Mouse (Mus musculus) G1E (cell line): ENCODE results near the gene Cox10. TPM values are rescaled to one million over a fixed set of nuclear protein-coding genes. Genes with fewer than 3 reads are reported as not detected.

Source experiments
- ATAC-seq: 2 replicates; pipeline ENCODE4 v1.8.0; 2016; ENCODE audit warnings: mild to moderate bottlenecking; ENCODE audit not compliant: insufficient number of reproducible peaks, poor library complexity, low FRiP score, severe bottlenecking; ENCODE audit errors: extremely low read depth
- DNase-seq: peaks from one replicate; pipeline ENCODE4 v3.0.0; 2012; ENCODE audit warnings: low spot score
- H3K27me3 ChIP-seq: 2 replicates; pipeline ENCODE4 v1.6.1; 2012; ENCODE audit warnings: mild to moderate bottlenecking, low read length, inconsistent platforms; ENCODE audit not compliant: insufficient read depth
- H3K36me3 ChIP-seq: replicated peaks from 2 replicates; pipeline ENCODE3; 2012; ENCODE audit warnings: mild to moderate bottlenecking, inconsistent platforms
- H3K4me1 ChIP-seq: 2 replicates; pipeline ENCODE4 v1.6.1; 2012; ENCODE audit warnings: low read depth, low read length, inconsistent platforms, mixed read lengths; ENCODE audit not compliant: insufficient read depth
- H3K4me3 ChIP-seq: 2 replicates; pipeline ENCODE4 v1.5.1; 2012; ENCODE audit warnings: low read depth, mild to moderate bottlenecking, inconsistent platforms, low read length, moderate library complexity, mixed read lengths
- H3K9me3 ChIP-seq: replicated peaks from 2 replicates; pipeline ENCODE4 v1.6.1; 2012; ENCODE audit warnings: inconsistent platforms
- CTCF ChIP-seq: IDR thresholded peaks from 2 replicates; pipeline ENCODE4 v1.5.1; 2012; ENCODE audit warnings: low read depth, low read length, inconsistent platforms, mixed read lengths
- GATA1 ChIP-seq: IDR thresholded peaks from 2 replicates; pipeline ENCODE4 v1.6.1; 2012; ENCODE audit warnings: borderline replicate concordance, low read length, inconsistent platforms, mixed read lengths
- GATA2 ChIP-seq: IDR thresholded peaks from 2 replicates; pipeline ENCODE4 v1.6.1; 2012; ENCODE audit warnings: low read depth, low read length, inconsistent platforms, borderline replicate concordance
- POLR2AphosphoS5 ChIP-seq: IDR thresholded peaks from 2 replicates; pipeline ENCODE4 v1.6.1; 2012; ENCODE audit warnings: low read depth, low read length, inconsistent platforms; ENCODE audit not compliant: insufficient replicate concordance
- TAL1 ChIP-seq: conservative IDR thresholded peaks from 2 replicates; pipeline ENCODE4 v1.6.1; 2012; ENCODE audit warnings: low read depth, low read length, inconsistent platforms, mixed read lengths
- polyA plus RNA-seq: library from polyadenylated mRNA; stranded (reverse); fragments of >175 nt; gene quantifications from 2 replicates; pipeline ENCODE4 v1.2.3, GENCODE M21; 2012
- total RNA-seq, 2 experiments: library from RNA; stranded (forward) in 1 of 2; stranded (reverse) in 1 of 2; fragments of 200-1000 nt in 1 of 2; fragments of >200 nt in 1 of 2; fragmentation: Nextera tagmentation in 1 of 2; gene quantifications; 2 replicates each; pipeline ENCODE4 v1.2.3; 2014 to 2017

Cox10 gene
- total and polyA plus RNA-seq, 3 experiments: 19.4 to 53.9 (median 21.1) TPM

GRCm38 (mm10) chr11:64024575-64024974 lies 54.7 kb downstream of the Cox10 start:
- Histone ChIP-seq H3K9me3 (no peaks in the 10 kb centered on the region), H3K4me1 (peaks cover 32% of the 10 kb centered on the region), H3K4me3 (no peak overlapping the region), H3K36me3 (peaks cover 64% of the 10 kb centered on the region), H3K27me3 (no peaks in the 10 kb centered on the region)
- no peak for ATAC-seq
- DNase-seq: no peak
- TF ChIP-seq GATA2 (no peak), TAL1 (no peak), GATA1 (no peak), CTCF (no peak), POLR2AphosphoS5 (no peak)

GRCm38 (mm10) chr11:64023380-64023981 lies 55.8 kb downstream of the Cox10 start:
- ATAC-seq (no peak), DNase-seq (no peak)
- Histone ChIP-seq H3K4me3 (no peak overlapping the region), H3K4me1 (peaks cover 39% of the 10 kb centered on the region), H3K36me3 (peaks cover 57% of the 10 kb centered on the region), H3K27me3 (no peaks in the 10 kb centered on the region), H3K9me3 (no peaks in the 10 kb centered on the region)
- TF ChIP-seq CTCF (no peak), TAL1 (no peak), GATA2 (no peak), POLR2AphosphoS5 (no peak), GATA1 (no peak)

- ATAC-seq (no peak), DNase-seq (no peak)
These were observed 56.7 kb downstream of the Cox10 start for GRCm38 (mm10) chr11:64022403-64023047.

GRCm38 (mm10) chr11:64019235-64019634 lies 60.0 kb downstream of the Cox10 start:
- DNase-seq (peak; percentile 21), ATAC-seq (peak; percentile 72)
- peak; percentile 70 for TF ChIP-seq TAL1
- TF ChIP-seq POLR2AphosphoS5: no peak

More at GRCm38 (mm10) chr11:64022403-64023047, 56.7 kb downstream of the Cox10 start:
- Histone ChIP-seq H3K27me3 (no peaks in the 10 kb centered on the region), H3K36me3 (peaks cover 52% of the 10 kb centered on the region), H3K9me3 (no peaks in the 10 kb centered on the region), H3K4me3 (no peak overlapping the region), H3K4me1 (peaks cover 40% of the 10 kb centered on the region)
- no peak for TF ChIP-seq GATA2
- no peak for TF ChIP-seq GATA1

GRCm38 (mm10) chr11:64018165-64018564 lies 61.1 kb downstream of the Cox10 start:
- ATAC-seq (no peak), DNase-seq (no peak)
- peaks cover 38% of the 10 kb centered on the region for H3K36me3 ChIP-seq
- H3K4me3 ChIP-seq: no peak overlapping the region
- no peaks in the 10 kb centered on the region for H3K9me3 ChIP-seq
- H3K27me3 ChIP-seq: no peaks in the 10 kb centered on the region
- TF ChIP-seq TAL1: no peak
- TF ChIP-seq GATA2: no peak
- TF ChIP-seq GATA1: no peak
- H3K4me1 ChIP-seq: peaks cover 57% of the 10 kb centered on the region

More at GRCm38 (mm10) chr11:64019235-64019634, 60.0 kb downstream of the Cox10 start:
- Histone ChIP-seq H3K9me3 (no peaks in the 10 kb centered on the region), H3K4me3 (no peak overlapping the region; the same call in 1 of the 2 replicates), H3K27me3 (no peaks in the 10 kb centered on the region), H3K36me3 (peaks cover 49% of the 10 kb centered on the region), H3K4me1 (peaks cover 57% of the 10 kb centered on the region)

- no peaks in the 10 kb centered on the region for H3K27me3 ChIP-seq
- no peak for TF ChIP-seq CTCF
- no peak for TF ChIP-seq GATA1
- no peak for TF ChIP-seq TAL1
- TF ChIP-seq GATA2: no peak
- no peak for TF ChIP-seq POLR2AphosphoS5
- no peak for DNase-seq
- peaks cover 66% of the 10 kb centered on the region for H3K4me1 ChIP-seq
- no peak for ATAC-seq
- H3K36me3 ChIP-seq: peaks cover 38% of the 10 kb centered on the region
- no peak overlapping the region for H3K4me3 ChIP-seq
- no peaks in the 10 kb centered on the region for H3K9me3 ChIP-seq
These were observed 64.0 kb downstream of the Cox10 start for GRCm38 (mm10) chr11:64015309-64015708.
